Mouse (Mus musculus) embryonic facial prominence, embryonic 13.5 days (tissue): ENCODE data around the gene Grm4. TPM values are rescaled to one million over a fixed set of nuclear protein-coding genes. Genes with fewer than 3 reads are reported as not detected.

Source experiments
- ATAC-seq: fragments of 200-750 bp; cut with Nextera tagmentation; 2 replicates; pipeline ENCODE4 v1.8.0; 2017; ENCODE audit warnings: low read depth; ENCODE audit not compliant: insufficient number of reproducible peaks, insufficient read depth, low FRiP score, low TSS enrichment
- H3K27ac ChIP-seq: fragments of 300-500 bp; sonication (generic); 2 replicates; pipeline ENCODE4 v1.5.1; 2015; ENCODE audit warnings: moderate library complexity, mild to moderate bottlenecking, inconsistent platforms
- H3K27me3 ChIP-seq: fragments of 300-500 bp; sonication (generic); 2 replicates; pipeline ENCODE4 v1.6.1; 2015; ENCODE audit warnings: mild to moderate bottlenecking, inconsistent platforms
- H3K36me3 ChIP-seq: fragments of 300-500 bp; sonication (generic); 2 replicates; pipeline ENCODE4 v1.6.1; 2015; ENCODE audit warnings: mild to moderate bottlenecking, inconsistent platforms
- H3K4me1 ChIP-seq: fragments of 300-500 bp; sonication (generic); 2 replicates; pipeline ENCODE4 v1.6.1; 2015; ENCODE audit warnings: inconsistent platforms
- H3K4me2 ChIP-seq: fragments of 300-500 bp; sonication (generic); 2 replicates; pipeline ENCODE4 v1.6.1; 2015; ENCODE audit warnings: moderate library complexity, mild to moderate bottlenecking, inconsistent platforms
- H3K4me3 ChIP-seq: fragments of 300-500 bp; sonication (generic); 2 replicates; pipeline ENCODE4 v1.5.1; 2015; ENCODE audit warnings: mild to moderate bottlenecking, inconsistent platforms
- H3K9ac ChIP-seq: fragments of 300-500 bp; sonication (generic); 2 replicates; pipeline ENCODE4 v1.6.1; 2015; ENCODE audit warnings: mild to moderate bottlenecking, inconsistent platforms
- H3K9me3 ChIP-seq: fragments of 300-500 bp; sonication (generic); 2 replicates; pipeline ENCODE4 v1.6.1; 2016; ENCODE audit warnings: inconsistent platforms
- WGBS: fragments of 180-500 bp; shearing (Covaris S2); methylation state at CpG from one replicate; pipeline ENCODE4 v1.1.7; 2015; ENCODE audit warnings: mixed read lengths; 5-methylcytosine and 5-hydroxymethylcytosine counted together
- polyA plus RNA-seq: library from polyadenylated mRNA; unstranded; fragments of >200 nt; fragmentation: Nextera tagmentation; extraction: Ambion mirVana; gene quantifications from 2 replicates; pipeline ENCODE4 v1.2.1, GENCODE M21; 2015

Grm4 gene
- polyA plus RNA-seq, 1 experiment from 2014 or later, result 0.38 TPM

DNA sequence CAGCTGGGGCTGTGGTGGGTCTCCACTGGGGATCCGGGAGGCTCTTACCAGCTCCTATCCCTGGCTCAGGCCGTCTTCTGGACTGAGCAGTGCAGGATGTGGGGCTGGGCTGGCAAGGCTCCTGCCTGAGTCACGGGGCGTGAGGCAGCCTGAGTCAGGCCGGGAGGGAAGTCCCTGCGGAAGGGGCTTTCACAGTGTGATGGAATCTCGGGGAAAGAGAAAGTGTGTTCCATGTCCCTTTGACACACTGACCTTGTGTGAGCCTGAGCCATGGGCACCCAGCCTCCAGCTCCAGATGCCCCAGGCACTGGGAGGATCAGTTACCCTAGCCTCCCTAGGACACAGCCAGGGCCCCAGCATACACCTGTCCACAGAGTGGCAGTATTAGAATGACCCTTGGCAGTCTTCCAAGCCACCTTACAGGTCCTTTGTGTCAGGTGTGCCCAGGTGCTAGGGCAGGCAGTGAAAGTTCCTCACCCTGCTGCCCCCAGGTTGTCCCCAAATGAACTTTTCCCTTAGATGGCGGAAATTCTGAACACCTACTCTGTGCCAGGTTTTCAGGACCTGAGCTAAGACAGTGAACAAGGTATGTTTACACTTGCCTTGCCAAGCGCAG is 26.2 kb upstream of the Grm4 start:
- Histone ChIP-seq H3K27me3 (no peaks in the 10 kb centered on the region), H3K9me3 (no peaks in the 10 kb centered on the region), H3K4me2 (no peak overlapping the region), H3K27ac (no peak overlapping the region), H3K4me3 (no peak overlapping the region), H3K4me1 (peaks cover 14% of the 10 kb centered on the region), H3K9ac (no peak overlapping the region), H3K36me3 (no peaks in the 10 kb centered on the region)
- 64% methylated on average over 9 of the region's 9 CpGs for WGBS
- ATAC-seq, result no peak

DNA sequence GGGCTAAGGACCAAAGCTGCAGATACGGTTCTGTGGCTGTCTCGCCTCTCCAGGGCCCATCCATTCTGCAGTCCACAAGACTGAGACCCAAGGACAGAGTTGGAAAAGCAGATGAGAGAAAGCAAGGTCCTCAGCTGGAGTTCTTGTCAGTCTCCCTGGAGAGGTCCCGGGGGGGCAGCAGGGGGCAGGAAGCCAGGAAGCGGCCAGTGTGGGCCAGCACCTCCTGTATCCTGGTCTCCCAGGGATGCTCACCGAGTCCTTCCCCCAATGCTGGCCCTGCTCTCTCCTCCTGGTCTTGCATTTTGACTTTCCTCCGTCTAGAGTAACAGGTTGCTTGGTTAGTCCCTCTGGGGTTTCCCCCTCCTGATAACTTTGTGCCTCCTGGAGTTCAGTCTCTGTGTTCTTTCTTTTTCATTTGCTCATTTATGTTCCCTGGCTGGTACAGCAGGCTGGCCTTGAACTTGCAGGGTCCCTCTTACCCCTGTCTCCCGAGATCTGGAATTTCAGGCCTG is 25.4 kb upstream of the Grm4 start:
- Histone ChIP-seq H3K9me3 (no peaks in the 10 kb centered on the region), H3K4me2 (no peak overlapping the region), H3K27me3 (no peaks in the 10 kb centered on the region), H3K4me3 (no peak overlapping the region), H3K4me1 (peaks cover 14% of the 10 kb centered on the region), H3K9ac (peak overlapping the region; percentile 27; the same call in 1 of the 2 replicates), H3K27ac (no peak overlapping the region), H3K36me3 (no peaks in the 10 kb centered on the region)
- no peak for ATAC-seq
- 64% methylated on average over 7 of the region's 7 CpGs for WGBS

DNA sequence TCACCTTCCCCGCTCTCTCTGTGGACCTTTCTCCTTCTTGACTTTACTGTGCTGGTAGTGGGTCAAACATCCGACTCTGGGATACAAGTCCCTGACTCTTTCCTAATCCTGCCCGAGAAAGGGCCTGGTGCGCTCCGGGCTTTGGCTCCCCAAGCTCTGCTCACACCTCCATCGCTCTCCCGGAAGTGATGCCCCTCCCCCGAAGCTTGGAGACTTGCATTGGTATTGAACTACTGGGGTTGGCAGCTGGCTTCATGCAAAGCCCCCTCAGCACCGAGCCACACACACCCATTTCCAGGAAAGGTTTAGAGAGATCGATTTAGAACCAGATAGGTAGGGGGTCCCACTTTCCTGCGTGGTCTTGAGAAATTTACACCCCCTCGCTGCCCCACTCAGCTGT is 24.8 kb upstream of the Grm4 start:
- H3K4me3 ChIP-seq, result no peak overlapping the region
- H3K4me1 ChIP-seq, result peaks cover 14% of the 10 kb centered on the region
- WGBS, result 47% methylated on average over 12 of the region's 12 CpGs
- H3K27ac ChIP-seq, result no peak overlapping the region
- H3K36me3 ChIP-seq, result no peaks in the 10 kb centered on the region
- H3K27me3 ChIP-seq, result no peaks in the 10 kb centered on the region
- peak overlapping the region; percentile 27; the same call in 1 of the 2 replicates for H3K9ac ChIP-seq
- H3K9me3 ChIP-seq, result no peaks in the 10 kb centered on the region
- ATAC-seq, result no peak
- no peak overlapping the region for H3K4me2 ChIP-seq

DNA sequence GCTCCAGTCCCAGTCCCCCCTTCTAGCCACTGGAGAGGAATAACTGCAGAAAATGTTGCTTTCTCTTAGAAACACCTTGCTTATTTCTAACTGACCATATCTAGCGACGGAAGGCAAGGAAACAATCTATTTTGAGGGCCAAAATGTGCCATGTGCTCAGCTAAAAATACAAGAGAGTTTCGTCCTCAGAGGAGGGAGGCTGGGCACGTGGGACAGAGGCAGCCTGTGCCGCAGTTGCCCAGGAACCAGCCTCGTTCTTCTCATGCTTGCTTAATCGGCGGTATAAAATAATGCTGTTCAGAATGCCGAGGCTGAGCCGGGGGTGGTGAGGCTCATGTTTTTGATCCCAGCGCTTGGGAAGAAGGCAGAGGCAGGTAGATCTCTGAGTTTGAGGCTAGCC is 23.3 kb upstream of the Grm4 start:
- H3K9me3 ChIP-seq, result no peaks in the 10 kb centered on the region
- no peak for ATAC-seq
- no peak overlapping the region for H3K4me2 ChIP-seq
- WGBS, result 89% methylated on average over 11 of the region's 11 CpGs
- no peak overlapping the region for H3K4me3 ChIP-seq
- H3K27ac ChIP-seq, result no peak overlapping the region
- H3K9ac ChIP-seq, result no peak overlapping the region
- peaks cover 13% of the 10 kb centered on the region for H3K4me1 ChIP-seq
- no peaks in the 10 kb centered on the region for H3K36me3 ChIP-seq
- no peaks in the 10 kb centered on the region for H3K27me3 ChIP-seq

DNA sequence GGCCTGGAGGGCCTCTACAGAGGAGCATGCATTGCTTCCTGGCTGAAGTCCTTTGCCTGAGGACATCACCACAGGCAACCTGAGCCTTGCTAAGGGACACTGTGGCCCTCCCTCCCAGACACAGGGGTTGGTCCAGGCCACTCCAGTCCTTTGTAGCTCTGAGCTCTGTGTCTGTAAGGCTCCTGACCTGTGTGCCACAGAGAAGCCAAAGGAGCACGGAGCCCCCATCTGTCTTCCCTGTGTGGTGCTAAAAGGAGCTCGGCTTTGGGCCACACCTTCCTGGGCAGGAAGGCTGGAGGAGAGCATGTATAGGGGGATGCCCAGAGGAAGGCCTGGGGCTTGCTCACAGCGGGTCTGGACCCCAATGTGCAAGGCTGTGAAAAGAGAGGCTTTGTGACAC is 20.8 kb upstream of the Grm4 start:
- Histone ChIP-seq H3K27ac (no peak overlapping the region), H3K27me3 (no peaks in the 10 kb centered on the region), H3K4me3 (no peak overlapping the region), H3K9me3 (no peaks in the 10 kb centered on the region), H3K9ac (no peak overlapping the region), H3K4me1 (0 out of 2 replicates have a peak, but pooled peaks cover 4% of the 10 kb centered on the region), H3K36me3 (no peaks in the 10 kb centered on the region), H3K4me2 (no peak overlapping the region)
- ATAC-seq, result no peak
- 74% methylated on average over 3 of the region's 3 CpGs for WGBS

DNA sequence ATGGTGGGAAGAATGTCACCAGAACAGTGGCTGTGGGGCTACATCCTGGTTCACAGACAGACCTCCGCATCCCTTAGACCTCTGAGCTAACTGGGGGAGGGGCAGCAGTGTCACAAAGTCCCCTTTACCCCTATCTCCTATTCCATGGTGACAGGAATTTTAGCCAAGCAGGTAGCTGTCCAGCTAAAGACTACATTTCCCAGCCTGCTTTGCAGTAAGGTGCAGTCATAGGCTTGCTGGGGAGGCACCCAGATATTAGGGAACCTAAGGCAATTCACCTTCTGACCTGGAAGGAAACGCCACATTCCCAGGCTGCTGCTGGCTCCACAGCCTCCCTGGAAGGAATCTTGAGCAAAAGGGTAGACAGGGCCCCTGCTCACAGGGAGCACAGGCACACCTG is 20.1 kb upstream of the Grm4 start:
- no peaks in the 10 kb centered on the region for H3K9me3 ChIP-seq
- no peaks in the 10 kb centered on the region for H3K27me3 ChIP-seq
- H3K4me2 ChIP-seq, result no peak overlapping the region
- WGBS, result 59% methylated on average over 2 of the region's 2 CpGs
- H3K27ac ChIP-seq, result no peak overlapping the region
- 0 out of 2 replicates have a peak, but pooled peaks cover 4% of the 10 kb centered on the region for H3K4me1 ChIP-seq
- H3K4me3 ChIP-seq, result no peak overlapping the region
- ATAC-seq, result no peak
- H3K9ac ChIP-seq, result no peak overlapping the region
- no peaks in the 10 kb centered on the region for H3K36me3 ChIP-seq

DNA sequence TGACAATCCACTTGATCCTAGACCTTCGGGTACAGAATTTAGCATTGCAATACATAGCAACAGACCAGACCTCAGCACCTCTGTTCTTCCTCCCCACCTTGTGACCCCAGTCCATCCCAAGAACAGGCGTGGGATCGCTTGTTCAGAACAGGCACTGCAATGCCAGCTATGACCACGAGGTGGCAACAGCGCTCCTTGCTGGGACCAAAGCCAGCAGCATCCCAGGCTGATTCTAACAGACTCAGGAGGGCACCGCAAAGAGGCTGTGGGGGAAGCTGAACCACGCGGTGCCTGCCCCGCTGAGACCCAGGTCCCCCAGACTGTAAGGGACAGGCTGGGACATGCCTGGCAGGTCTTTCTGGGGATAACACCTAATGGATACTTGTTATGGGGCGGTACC is 13.5 kb upstream of the Grm4 start:
- H3K27me3 ChIP-seq, result no peaks in the 10 kb centered on the region
- H3K4me2 ChIP-seq, result peak overlapping the region; percentile 35; the same call in 1 of the 2 replicates
- no peak overlapping the region for H3K4me3 ChIP-seq
- H3K9me3 ChIP-seq, result no peaks in the 10 kb centered on the region
- WGBS, result 3% methylated on average over 10 of the region's 10 CpGs
- no peak overlapping the region for H3K27ac ChIP-seq
- 0 out of 2 replicates have a peak, but pooled peaks have one; percentile 48 for ATAC-seq
- no peak overlapping the region for H3K9ac ChIP-seq
- H3K4me1 ChIP-seq, result peaks cover 3% of the 10 kb centered on the region; the same call in 1 of the 2 replicates
- no peaks in the 10 kb centered on the region for H3K36me3 ChIP-seq

DNA sequence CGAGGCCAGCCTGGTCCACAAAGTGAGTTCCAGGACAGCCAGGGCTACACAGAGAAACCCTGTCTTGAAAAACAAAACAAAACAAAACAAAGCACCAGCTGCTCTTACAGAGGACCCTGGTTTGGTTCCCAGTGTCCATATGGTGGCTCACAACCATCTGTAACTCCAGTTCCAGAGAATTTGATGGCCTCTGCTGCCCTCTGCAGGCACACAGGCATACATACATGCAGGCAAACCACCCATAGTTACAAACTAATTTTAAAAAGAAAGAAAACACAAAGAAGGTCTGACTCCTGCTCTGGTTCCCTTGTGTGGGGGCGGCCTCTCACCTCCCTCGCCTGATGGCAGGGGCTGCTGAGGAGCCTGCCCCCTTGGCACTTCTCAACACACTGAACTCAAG is 12.2 kb upstream of the Grm4 start:
- no peak for ATAC-seq
- Histone ChIP-seq H3K4me2 (no peak overlapping the region), H3K9me3 (no peaks in the 10 kb centered on the region), H3K36me3 (no peaks in the 10 kb centered on the region), H3K27me3 (no peaks in the 10 kb centered on the region), H3K9ac (no peak overlapping the region), H3K27ac (no peak overlapping the region), H3K4me3 (no peak overlapping the region), H3K4me1 (peaks cover 3% of the 10 kb centered on the region; the same call in 1 of the 2 replicates)
- 81% methylated on average over 3 of the region's 3 CpGs for WGBS

DNA sequence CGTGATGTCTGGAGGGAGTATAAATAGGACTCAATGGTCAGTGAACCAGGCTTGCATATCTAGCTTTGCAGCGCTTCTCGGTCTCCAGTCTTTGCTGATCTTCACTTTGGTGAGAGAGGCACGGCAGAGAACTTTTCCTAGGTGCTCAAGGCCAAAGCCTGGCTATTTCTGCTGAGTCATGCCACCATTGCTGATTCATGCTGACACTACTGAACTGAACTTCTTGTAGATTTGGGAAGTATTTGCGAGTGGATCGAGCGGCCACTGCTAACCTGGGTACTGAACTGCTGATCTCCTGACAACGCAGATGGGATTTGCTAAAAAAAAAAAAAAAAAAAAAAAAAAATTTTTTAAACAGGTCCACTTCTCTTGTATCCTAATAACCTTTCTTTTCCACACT is 10.9 kb upstream of the Grm4 start:
- 89% methylated on average over 8 of the region's 8 CpGs for WGBS
- Histone ChIP-seq H3K4me1 (peaks cover 3% of the 10 kb centered on the region; the same call in 1 of the 2 replicates), H3K4me2 (no peak overlapping the region), H3K9me3 (no peaks in the 10 kb centered on the region), H3K27ac (no peak overlapping the region), H3K4me3 (no peak overlapping the region), H3K27me3 (no peaks in the 10 kb centered on the region), H3K9ac (no peak overlapping the region), H3K36me3 (no peaks in the 10 kb centered on the region)
- no peak for ATAC-seq

DNA sequence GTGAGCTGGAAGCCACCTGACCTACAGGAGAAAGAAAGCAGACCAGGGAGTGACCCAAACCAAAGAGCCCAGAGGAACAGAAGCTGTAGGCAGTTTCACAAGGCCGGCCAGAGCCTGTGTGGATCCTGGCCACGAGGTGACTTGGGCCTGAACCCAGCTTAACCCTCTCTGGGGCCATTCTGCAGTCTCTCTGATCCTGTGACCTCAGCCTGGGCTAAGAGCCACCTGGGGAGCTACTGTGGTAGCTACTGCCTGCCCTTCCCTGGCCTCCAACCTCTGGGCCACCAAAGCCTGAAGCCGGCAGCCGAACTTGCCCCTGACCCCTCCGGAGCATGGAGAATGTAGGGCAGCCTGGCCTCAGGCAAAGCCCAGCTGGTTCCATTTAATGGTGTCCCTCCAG is 7.6 kb upstream of the Grm4 start:
- no peak for ATAC-seq
- no peaks in the 10 kb centered on the region for H3K36me3 ChIP-seq
- WGBS, result 42% methylated on average over 5 of the region's 5 CpGs
- no peak overlapping the region for H3K9ac ChIP-seq
- no peaks in the 10 kb centered on the region for H3K27me3 ChIP-seq
- no peak overlapping the region for H3K4me3 ChIP-seq
- no peak overlapping the region for H3K27ac ChIP-seq
- H3K9me3 ChIP-seq, result no peaks in the 10 kb centered on the region; the same call in 1 of the 2 replicates
- no peak overlapping the region for H3K4me2 ChIP-seq
- H3K4me1 ChIP-seq, result no peaks in the 10 kb centered on the region

DNA sequence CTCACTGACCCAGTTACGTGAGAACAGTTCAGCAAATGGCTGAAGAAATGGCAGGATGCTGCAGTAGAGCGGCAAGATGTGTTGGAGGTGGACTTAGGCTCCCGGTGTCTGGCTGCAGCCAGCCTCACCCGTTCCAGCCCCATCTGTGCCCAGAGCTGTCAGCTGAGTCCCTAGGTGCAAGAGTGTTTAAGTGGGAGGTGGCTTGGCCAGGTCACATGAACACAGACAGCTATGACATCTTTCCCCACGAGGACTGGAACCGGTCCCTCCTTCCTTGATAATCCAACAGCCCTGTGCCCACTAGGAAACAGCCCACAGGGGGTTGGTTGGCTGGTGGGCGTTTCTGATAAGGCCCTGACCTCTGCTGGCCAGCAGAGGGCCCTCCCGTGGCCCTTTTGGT is 6.8 kb upstream of the Grm4 start:
- Histone ChIP-seq H3K27ac (no peak overlapping the region), H3K4me2 (no peak overlapping the region), H3K36me3 (no peaks in the 10 kb centered on the region), H3K4me3 (no peak overlapping the region), H3K9me3 (no peaks in the 10 kb centered on the region; the same call in 1 of the 2 replicates), H3K9ac (no peak overlapping the region), H3K27me3 (no peaks in the 10 kb centered on the region), H3K4me1 (no peaks in the 10 kb centered on the region)
- ATAC-seq, result no peak
- 55% methylated on average over 8 of the region's 8 CpGs for WGBS

DNA sequence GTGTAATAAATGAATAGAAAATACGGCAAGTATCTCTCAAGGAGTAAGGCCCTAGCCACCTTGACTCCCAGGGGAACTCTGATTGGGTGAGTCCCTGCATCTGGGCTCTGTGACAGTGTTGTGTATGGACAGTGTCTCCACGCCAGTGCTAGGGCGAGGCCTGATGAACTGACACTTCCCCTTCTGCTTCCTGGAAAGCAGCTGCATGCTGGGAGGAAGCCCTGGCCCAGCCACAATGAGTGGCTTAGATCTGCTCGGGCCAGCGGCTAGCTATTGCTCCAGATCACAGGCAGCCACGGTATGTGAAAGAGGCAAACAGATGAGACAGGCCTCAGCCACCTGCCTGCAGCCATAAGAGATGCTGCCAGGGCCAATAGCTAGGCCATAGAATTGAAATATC is 6.0 kb upstream of the Grm4 start:
- no peak overlapping the region for H3K4me3 ChIP-seq
- no peak for ATAC-seq
- no peak overlapping the region for H3K4me2 ChIP-seq
- WGBS, result 82% methylated on average over 6 of the region's 6 CpGs
- H3K27me3 ChIP-seq, result peaks cover 3% of the 10 kb centered on the region
- H3K27ac ChIP-seq, result no peak overlapping the region
- H3K9me3 ChIP-seq, result no peaks in the 10 kb centered on the region; the same call in 1 of the 2 replicates
- no peaks in the 10 kb centered on the region for H3K4me1 ChIP-seq
- H3K9ac ChIP-seq, result no peak overlapping the region
- no peaks in the 10 kb centered on the region for H3K36me3 ChIP-seq
